Mouse (Mus musculus): Measurements from ENCODE around the gene Rimbp3. TPM values are rescaled to one million over a fixed set of nuclear protein-coding genes. Genes with fewer than 3 reads are reported as not detected.

Rimbp3 gene
- polyA plus RNA-seq, 1 experiment from 2014 or later = 1.0 TPM

- H3K36me3 ChIP-seq (ENCODE audit: control insufficient read depth, insufficient read depth, low read length) = 0 out of 2 replicates have a peak, but pooled peaks cover 5% of the 10 kb centered on the region
- no peak overlapping the region for H3K4me2 ChIP-seq (replicated peaks; ENCODE audit: low read depth, low read length)
- no peak overlapping the region for H3K4me3 ChIP-seq (ENCODE audit: low read depth, low read length)
- no peak overlapping the region for H3K9ac ChIP-seq (ENCODE audit: low read depth, low read length)
- H3K4me1 ChIP-seq (replicated peaks; ENCODE audit: control insufficient read depth, insufficient read depth, low read length) = peaks cover 3% of the 10 kb centered on the region; the same call in 1 of the 2 replicates
- ATAC-seq (ENCODE audit: low FRiP score) = no peak
- DNase-seq (ENCODE audit: low spot score) = no peak
- no peaks in the 10 kb centered on the region for H3K9me3 ChIP-seq (ENCODE audit: control insufficient read depth, low read length)
- WGBS = 93% methylated on average over 12 of the region's 12 CpGs
- no peaks in the 10 kb centered on the region for H3K27me3 ChIP-seq (ENCODE audit: control insufficient read depth, insufficient read depth, low read length)
- no peak overlapping the region for H3K27ac ChIP-seq (ENCODE audit: low read depth, low read length)
Measured at GRCm38 (mm10) chr16:17258917-17259316, 50.5 kb downstream of the Rimbp3 start.

GRCm38 (mm10) chr16:17261341-17261740 lies 52.9 kb downstream of the Rimbp3 start:
- no peak overlapping the region for H3K4me2 ChIP-seq (replicated peaks; ENCODE audit: low read depth, low read length)
- ATAC-seq (ENCODE audit: low FRiP score) = no peak
- H3K4me3 ChIP-seq (ENCODE audit: low read depth, low read length) = no peak overlapping the region
- no peaks in the 10 kb centered on the region for H3K27me3 ChIP-seq (ENCODE audit: control insufficient read depth, insufficient read depth, low read length)
- DNase-seq (ENCODE audit: low spot score) = no peak
- no peaks in the 10 kb centered on the region for H3K4me1 ChIP-seq (replicated peaks; ENCODE audit: control insufficient read depth, insufficient read depth, low read length)
- H3K27ac ChIP-seq (ENCODE audit: low read depth, low read length) = no peak overlapping the region
- H3K9ac ChIP-seq (ENCODE audit: low read depth, low read length) = no peak overlapping the region
- 92% methylated on average over 1 of the region's 1 CpGs for WGBS
- H3K36me3 ChIP-seq (ENCODE audit: control insufficient read depth, insufficient read depth, low read length) = 0 out of 2 replicates have a peak, but pooled peaks cover 5% of the 10 kb centered on the region
- no peaks in the 10 kb centered on the region for H3K9me3 ChIP-seq (ENCODE audit: control insufficient read depth, low read length)

Other genes starting within 250 kb of the Rimbp3 start
- 199 and 208 TPM in 2 replicates for gene Mapk1, start 225.2 kb upstream of the Rimbp3 start, polyA plus RNA-seq (2014; fragmentation: Nextera tagmentation; extraction: Ambion mirVana)
- gene Ypel1, start 138.9 kb upstream of the Rimbp3 start, polyA plus RNA-seq (2014; fragmentation: Nextera tagmentation; extraction: Ambion mirVana) = 91.6 and 108 TPM in 2 replicates
- gene Ppil2, start 97.3 kb upstream of the Rimbp3 start, polyA plus RNA-seq (2014; fragmentation: Nextera tagmentation; extraction: Ambion mirVana) = 149 and 154 TPM in 2 replicates
- 98.3 and 107 TPM in 2 replicates for gene 2610318N02Rik, start 83.4 kb upstream of the Rimbp3 start, polyA plus RNA-seq (2014; fragmentation: Nextera tagmentation; extraction: Ambion mirVana)
- gene Sdf2l1, start 76.2 kb upstream of the Rimbp3 start, polyA plus RNA-seq (2014; fragmentation: Nextera tagmentation; extraction: Ambion mirVana) = 67.1 and 70.9 TPM in 2 replicates
- gene Ydjc, start 64.0 kb upstream of the Rimbp3 start, polyA plus RNA-seq (2014; fragmentation: Nextera tagmentation; extraction: Ambion mirVana) = 11.4 and 11.9 TPM in 2 replicates
- gene Ccdc116, start 61.4 kb upstream of the Rimbp3 start, polyA plus RNA-seq (2014; fragmentation: Nextera tagmentation; extraction: Ambion mirVana) = 0.31 and 1.0 TPM in 2 replicates
- 415 and 422 TPM in 2 replicates for gene Ube2l3, start 6.0 kb upstream of the Rimbp3 start, polyA plus RNA-seq (2014; fragmentation: Nextera tagmentation; extraction: Ambion mirVana)
- gene Hic2, start 25.0 kb downstream of the Rimbp3 start, polyA plus RNA-seq (2014; fragmentation: Nextera tagmentation; extraction: Ambion mirVana) = 7.9 and 8.7 TPM in 2 replicates
- 5.7 and 7.7 TPM in 2 replicates for gene Tmem191c, start 67.5 kb downstream of the Rimbp3 start, polyA plus RNA-seq (2014; fragmentation: Nextera tagmentation; extraction: Ambion mirVana)
- gene Serpind1, start 122.8 kb downstream of the Rimbp3 start, polyA plus RNA-seq (2014; fragmentation: Nextera tagmentation; extraction: Ambion mirVana) = 0.24 and 0.74 TPM in 2 replicates
- 8.3 and 9.0 TPM in 2 replicates for gene Snap29, start 197.4 kb downstream of the Rimbp3 start, polyA plus RNA-seq (2014; fragmentation: Nextera tagmentation; extraction: Ambion mirVana)
- gene Pi4ka, start 197.7 kb downstream of the Rimbp3 start, polyA plus RNA-seq (2014; fragmentation: Nextera tagmentation; extraction: Ambion mirVana) = 43.4 and 45.3 TPM in 2 replicates
- gene Crkl, start 243.4 kb downstream of the Rimbp3 start, polyA plus RNA-seq (2014; fragmentation: Nextera tagmentation; extraction: Ambion mirVana) = 79.1 and 87.5 TPM in 2 replicates